Mouse (Mus musculus) limb, embryonic 15.5 days (tissue): ENCODE data around the gene Gm10770. TPM values are rescaled to one million over a fixed set of nuclear protein-coding genes. Genes with fewer than 3 reads are reported as not detected.

Experiments used
- polyA plus RNA-seq: library from polyadenylated mRNA; unstranded; fragments of >200 nt; fragmentation: Nextera tagmentation; extraction: Ambion mirVana; gene quantifications from 2 replicates; pipeline ENCODE4 v1.2.1, GENCODE M21; 2015

Gm10770 gene
- polyA plus RNA-seq, 1 experiment from 2014 or later: not detected

Other genes with a start within 250 kb of the Gm10770 start
- 8.3 and 9.3 TPM in 2 replicates for gene Zfp120, start 43.0 kb downstream of the Gm10770 start, polyA plus RNA-seq
- not detected in 2 replicates for gene Gm14139, start 2.1 kb upstream of the Gm10770 start, polyA plus RNA-seq
- 9.0 TPM in 2 replicates for gene Zfp937, start 38.4 kb upstream of the Gm10770 start, polyA plus RNA-seq
- 5.3 and 5.8 TPM in 2 replicates for gene Gm21994, start 75.9 kb upstream of the Gm10770 start, polyA plus RNA-seq
- 0.05 TPM in 1 of 2 replicates, not detected in the other for gene Gm14124, start 77.8 kb upstream of the Gm10770 start, polyA plus RNA-seq
- gene Gm10130, start 144.0 kb upstream of the Gm10770 start, polyA plus RNA-seq: 3.6 and 4.6 TPM in 2 replicates
- 7.1 and 8.2 TPM in 2 replicates for gene 3300002I08Rik, start 183.1 kb upstream of the Gm10770 start, polyA plus RNA-seq